8 mouse cellular contexts compared by ENCODE assay signal in the genomic region with DNA sequence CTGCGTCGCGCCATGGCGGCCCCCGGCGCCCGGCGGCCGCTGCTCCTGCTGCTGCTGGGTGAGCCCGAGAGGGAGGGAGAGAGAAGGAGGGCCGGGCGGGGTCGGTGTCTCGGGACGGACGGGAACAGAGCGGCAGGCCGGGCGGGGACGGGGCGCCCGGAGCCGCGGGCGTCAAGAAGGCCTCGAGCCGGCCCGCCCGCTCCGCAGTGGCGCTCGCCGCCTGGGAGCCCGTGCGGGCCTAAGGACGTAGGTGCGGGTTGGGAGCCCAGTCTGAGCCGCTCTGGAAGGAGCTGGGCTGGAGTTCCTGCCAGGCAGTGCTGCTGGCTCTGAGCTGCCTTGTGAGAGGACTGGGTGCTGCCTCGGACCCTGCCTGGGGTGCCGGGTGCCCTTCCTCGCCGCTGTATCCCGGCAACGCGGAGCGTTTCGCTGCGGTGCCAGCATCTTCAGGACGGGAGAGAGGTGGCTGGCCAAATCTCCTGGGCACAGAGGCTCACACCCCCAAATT. TPM values are rescaled to one million over a fixed set of nuclear protein-coding genes. Genes with fewer than 3 reads are reported as not detected.
DNase-seq lines count a peak whose midpoint lies in the region; ATAC-seq and TF ChIP-seq lines count a peak whose summit lies in the region.

No protein-coding gene starts in this region.

- no peak for TF ChIP-seq CTCF in thymus, adult 2 months (IDR thresholded peaks at IDR 0.05; ENCODE audit: borderline replicate concordance, control insufficient read depth, extremely low read depth, insufficient read depth, low read length, poor library complexity)

- no peak for TF ChIP-seq POLR2A in thymus, adult 2 months (IDR thresholded peaks at IDR 0.05; ENCODE audit: control insufficient read depth, extremely low read depth, insufficient read depth, low read length, poor library complexity)

- no peaks in the 10 kb centered on the region for H3K36me3 ChIP-seq in thymus, adult 2 months (ENCODE audit: control insufficient read depth, insufficient read depth, low read length)
- no peaks in the 10 kb centered on the region for H3K36me3 ChIP-seq in hindbrain, embryonic 15.5 days

- peak overlapping the region; percentile 90 for H3K4me2 ChIP-seq in hindbrain, embryonic 15.5 days

- H3K4me1 ChIP-seq in thymus, adult 2 months (replicated peaks; ENCODE audit: control insufficient read depth, insufficient read depth, low read length): peaks cover 3% of the 10 kb centered on the region
- peaks cover 24% of the 10 kb centered on the region for H3K4me1 ChIP-seq in hindbrain, embryonic 15.5 days (replicated peaks)

- H3K9me3 ChIP-seq in hindbrain, embryonic 15.5 days: no peaks in the 10 kb centered on the region

- H3K4me3 ChIP-seq in thymus, adult 2 months (ENCODE audit: control insufficient read depth, insufficient read depth, low read length): peak overlapping the region; percentile 68
- peak overlapping the region; percentile 94 for H3K4me3 ChIP-seq in hindbrain, embryonic 15.5 days

- H3K27me3 ChIP-seq in thymus, adult 2 months (ENCODE audit: control insufficient read depth, insufficient read depth, low read length): no peaks in the 10 kb centered on the region
- H3K27me3 ChIP-seq in hindbrain, embryonic 15.5 days: no peaks in the 10 kb centered on the region

- peak; percentile 60 for DNase-seq in adrenal gland, postnatal 14 days
- DNase-seq in adrenal gland, adult 2 months: no peak
- DNase-seq in thymus, adult 2 months: peak; percentile 31
- DNase-seq in thymus, postnatal 36 days: no peak
- no peak for DNase-seq in left cerebral cortex, adult 18-20 months (ENCODE audit: low spot score in 2 of 2)
- DNase-seq in layer of hippocampus, postnatal 25 days (ENCODE audit: extremely low spot score in 1 of 2, low spot score in 1 of 2): no peak

- H3K9ac ChIP-seq in hindbrain, embryonic 15.5 days: peak overlapping the region; percentile 99

- WGBS in thymus, adult 2 months: 1% methylated on average over 49 of the region's 49 CpGs
- under 1% methylated on average over 41 of the region's 49 CpGs for WGBS in hindbrain, embryonic 15.5 days

- ATAC-seq in hindbrain, embryonic 15.5 days (ENCODE audit: low FRiP score, low read depth): peak; percentile 80
- ATAC-seq in megakaryocyte, adult 5-6 weeks (ENCODE audit: poor library complexity, severe bottlenecking): peak; percentile 12; the same call in 1 of the 2 replicates

- no peak overlapping the region for H3K27ac ChIP-seq in thymus, adult 2 months (ENCODE audit: control insufficient read depth, insufficient read depth, low read length)
- H3K27ac ChIP-seq in hindbrain, embryonic 15.5 days (replicated peaks): peak overlapping the region; percentile 81

RNA-seq across cellular contexts. Expression of a gene that starts 0.5 kb away (rescaled TPM):
- 348 and 368 TPM in 2 replicates for total RNA-seq in adrenal gland, postnatal 14 days (2021)
- total RNA-seq in adrenal gland, adult 2 months (2021): 100 to 1,000 TPM; 476 to 520 TPM
- polyA plus RNA-seq in adrenal gland, adult 2 months (2012; rRNA removed): 336 and 366 TPM in 2 replicates
- polyA plus RNA-seq in thymus, adult 2 months (2012; rRNA removed): 345 and 388 TPM in 2 replicates
- polyA plus RNA-seq in hindbrain, embryonic 15.5 days (2015; fragmentation: Nextera tagmentation; extraction: Ambion mirVana): 297 and 317 TPM in 2 replicates
- total RNA-seq in megakaryocyte, adult 5-6 weeks (2015): 609 and 613 TPM in 2 replicates
- total RNA-seq in megakaryocyte, adult 5-6 weeks (2017): 770 and 822 TPM in 2 replicates
- total RNA-seq in left cerebral cortex, adult 18-20 months (2021): 100 to 1,000 TPM; 269 to 280 TPM
- total RNA-seq in layer of hippocampus, postnatal 25 days (2021): 100 to 1,000 TPM; 283 to 311 TPM

RNA-seq across cellular contexts. Expression of a gene that starts 41.0 kb away (rescaled TPM):
- total RNA-seq in adrenal gland, postnatal 14 days (2021): 7.9 and 9.2 TPM in 2 replicates
- 10 to 100 TPM; 10.8 to 16.4 TPM for total RNA-seq in adrenal gland, adult 2 months (2021)
- 10.1 and 12.5 TPM in 2 replicates for polyA plus RNA-seq in adrenal gland, adult 2 months (2012; rRNA removed)
- 1.5 and 1.7 TPM in 2 replicates for polyA plus RNA-seq in thymus, adult 2 months (2012; rRNA removed)
- 11.9 and 13.9 TPM in 2 replicates for polyA plus RNA-seq in hindbrain, embryonic 15.5 days (2015; fragmentation: Nextera tagmentation; extraction: Ambion mirVana)
- 0.22 and 0.80 TPM in 2 replicates for total RNA-seq in megakaryocyte, adult 5-6 weeks (2015)
- 0.53 TPM in 1 of 2 replicates, not detected in the other for total RNA-seq in megakaryocyte, adult 5-6 weeks (2017)
- 1 to 10 TPM; 5.1 to 5.2 TPM for total RNA-seq in left cerebral cortex, adult 18-20 months (2021)
- 1 to 10 TPM; 5.2 TPM for total RNA-seq in layer of hippocampus, postnatal 25 days (2021)

RNA-seq across cellular contexts. Expression of a gene that starts 54.0 kb away (rescaled TPM):
- total RNA-seq in adrenal gland, postnatal 14 days (2021): 94.0 and 100 TPM in 2 replicates
- total RNA-seq in adrenal gland, adult 2 months (2021): 100 to 1,000 TPM; 108 to 127 TPM
- polyA plus RNA-seq in adrenal gland, adult 2 months (2012; rRNA removed): 123 and 132 TPM in 2 replicates
- 36.3 and 49.1 TPM in 2 replicates for polyA plus RNA-seq in thymus, adult 2 months (2012; rRNA removed)
- polyA plus RNA-seq in hindbrain, embryonic 15.5 days (2015; fragmentation: Nextera tagmentation; extraction: Ambion mirVana): 68.2 and 69.8 TPM in 2 replicates
- 57.4 and 60.7 TPM in 2 replicates for total RNA-seq in megakaryocyte, adult 5-6 weeks (2015)
- total RNA-seq in megakaryocyte, adult 5-6 weeks (2017): 56.9 and 57.9 TPM in 2 replicates
- 10 to 100 TPM; 50.3 to 50.9 TPM for total RNA-seq in left cerebral cortex, adult 18-20 months (2021)
- 10 to 100 TPM; 55.8 to 64.4 TPM for total RNA-seq in layer of hippocampus, postnatal 25 days (2021)

RNA-seq across cellular contexts. Expression of a gene that starts 54.2 kb away (rescaled TPM):
- total RNA-seq in adrenal gland, postnatal 14 days (2021): 19.9 and 23.5 TPM in 2 replicates
- 10 to 100 TPM; 22.1 to 23.7 TPM for total RNA-seq in adrenal gland, adult 2 months (2021)
- polyA plus RNA-seq in adrenal gland, adult 2 months (2012; rRNA removed): 27.2 and 28.3 TPM in 2 replicates
- polyA plus RNA-seq in thymus, adult 2 months (2012; rRNA removed): 42.2 and 49.9 TPM in 2 replicates
- 40.4 TPM in 2 replicates for polyA plus RNA-seq in hindbrain, embryonic 15.5 days (2015; fragmentation: Nextera tagmentation; extraction: Ambion mirVana)
- total RNA-seq in megakaryocyte, adult 5-6 weeks (2015): 17.0 and 21.2 TPM in 2 replicates
- 14.0 and 14.1 TPM in 2 replicates for total RNA-seq in megakaryocyte, adult 5-6 weeks (2017)
- total RNA-seq in left cerebral cortex, adult 18-20 months (2021): 10 to 100 TPM; 26.0 to 32.1 TPM
- total RNA-seq in layer of hippocampus, postnatal 25 days (2021): 10 to 100 TPM; 28.8 to 32.0 TPM

Comparison
In these comparisons a context has a peak if more than half of its experiments do, and no peak if none do; other contexts are left out.
1. DNase-seq: peak in adrenal gland, postnatal 14 days (single experiment) and thymus, adult 2 months (single experiment); none in adrenal gland, adult 2 months (single experiment), thymus, postnatal 36 days (0 of 2), left cerebral cortex, adult 18-20 months (0 of 2) and layer of hippocampus, postnatal 25 days (0 of 2).